Mouse (Mus musculus) heart, adult 9 months (tissue): ENCODE results near the gene Sys1.

Source experiments
- DNase-seq, 2 experiments: peaks; one replicate each; pipeline ENCODE4 v3.0.0; 2022; ENCODE audit warnings: low spot score in 2 of 2

Sys1 gene

DNA sequence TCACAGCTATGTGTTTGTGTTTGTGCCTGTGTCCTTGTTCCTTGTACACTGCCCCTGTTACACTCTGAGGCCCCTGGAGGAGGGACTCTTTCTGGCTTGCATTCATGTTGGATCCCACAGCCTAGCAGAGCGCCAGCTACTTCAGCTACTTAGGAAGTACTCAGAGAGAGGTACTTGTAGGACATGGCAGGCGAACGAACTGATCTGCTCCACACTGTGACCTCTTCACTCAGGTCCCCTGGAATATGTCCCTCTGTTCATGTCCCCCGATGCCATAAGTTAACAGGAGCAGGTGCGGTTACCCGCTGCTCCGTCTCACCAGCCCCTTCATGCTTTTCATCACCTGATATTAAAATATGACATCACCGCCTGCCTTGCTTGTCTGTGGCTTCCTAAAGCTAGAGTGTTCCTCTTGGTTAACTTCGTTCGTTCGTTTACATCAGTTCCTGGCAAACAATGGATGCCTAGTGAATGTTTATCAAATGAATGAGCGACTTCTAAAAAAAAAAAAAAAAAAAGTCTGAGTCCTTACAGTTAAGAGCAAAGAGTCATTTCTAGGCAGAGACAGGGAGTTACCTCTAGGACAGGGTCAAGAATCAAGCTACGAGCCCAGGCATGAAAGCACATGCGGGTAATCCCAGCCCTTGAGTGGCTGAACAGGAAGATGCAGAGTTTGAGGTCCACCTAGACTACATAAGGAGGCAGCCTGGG is 3.6 kb upstream of the Sys1 start:
- DNase-seq: peak; percentile 52 to 65

GRCm38 (mm10) chr2:164453887-164454500 is 2.8 kb upstream of the Sys1 start:
- no peak for DNase-seq

DNA sequence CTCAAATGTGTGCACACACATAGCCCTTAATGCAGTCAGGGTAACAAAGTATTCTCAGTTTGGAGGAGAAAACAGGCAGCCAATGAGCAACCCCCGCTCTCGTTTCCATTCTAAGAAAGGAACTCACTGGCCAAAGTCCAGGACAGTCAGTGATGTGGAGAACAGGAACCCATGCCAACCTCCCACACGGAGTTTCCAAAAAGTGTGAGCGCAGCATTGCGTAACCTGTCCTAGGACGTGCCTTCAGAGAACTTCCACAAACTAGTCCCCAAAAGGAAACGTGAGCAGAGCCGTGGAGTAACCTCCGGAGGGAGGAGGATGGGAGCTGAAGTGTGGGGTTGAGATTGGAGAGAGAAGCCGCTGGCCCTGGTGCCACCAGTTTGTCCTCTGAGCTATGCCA is 1.9 kb upstream of the Sys1 start:
- peak; percentile 87 to 92 for DNase-seq

DNA sequence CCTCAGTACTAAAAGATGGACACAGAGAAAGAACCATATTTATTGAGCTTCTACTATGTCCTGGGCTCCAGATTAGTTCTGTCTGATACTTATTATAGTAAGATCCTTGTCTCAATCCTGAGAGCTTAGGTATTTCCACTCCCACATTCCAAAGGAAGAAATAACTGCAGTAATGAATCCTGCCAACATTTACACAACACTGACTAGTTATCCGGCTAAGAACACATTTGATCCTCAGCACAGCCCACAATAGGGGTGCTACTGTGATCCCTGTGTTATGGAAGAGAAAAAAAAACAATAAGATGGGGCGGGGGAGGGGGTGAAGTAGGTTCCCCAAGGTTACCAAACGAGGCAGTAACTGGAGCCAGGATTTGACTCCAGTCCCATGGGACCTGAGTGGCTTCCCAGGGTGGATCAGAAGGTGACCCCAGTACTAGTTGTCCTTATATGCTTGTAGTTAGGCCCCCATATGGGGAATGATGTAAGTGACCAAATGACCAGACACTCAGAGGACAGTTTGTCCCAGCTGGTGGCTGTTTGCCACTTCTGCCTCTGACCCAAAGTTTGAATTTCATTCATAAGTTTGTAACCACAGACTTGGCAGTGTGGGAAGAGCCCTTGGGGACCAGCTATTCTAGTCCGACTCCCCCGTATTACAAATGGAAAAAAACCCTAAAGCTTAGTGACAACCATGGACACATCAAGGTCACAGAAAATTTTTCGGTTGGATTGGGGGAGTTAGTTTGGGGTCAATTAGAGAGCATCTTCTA is 1.2 kb upstream of the Sys1 start:
- peak; percentile 71 to 76 for DNase-seq

GRCm38 (mm10) chr2:164456413-164456812 is 351 bp upstream of the Sys1 start:
- no peak for DNase-seq

DNA sequence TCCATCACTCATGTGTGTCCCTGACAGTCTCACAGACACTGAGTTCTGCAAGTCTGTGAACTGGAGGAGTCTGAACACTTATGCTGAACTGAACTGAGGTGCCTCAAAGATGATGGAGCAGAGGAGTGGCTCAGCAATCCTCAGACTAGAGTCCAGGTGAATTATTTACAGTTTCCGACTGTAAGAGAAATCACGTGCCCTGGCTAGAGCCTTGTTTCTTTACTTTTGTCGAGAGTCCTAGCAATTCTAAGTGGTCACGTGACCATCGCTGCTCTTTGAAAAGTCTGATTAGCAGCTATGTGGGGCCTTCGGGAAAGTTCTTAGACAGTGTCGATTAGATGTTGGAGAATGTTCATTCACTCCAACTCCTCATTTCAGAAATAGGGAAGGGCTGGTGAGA is 1.2 kb downstream of the Sys1 start:
- DNase-seq: no peak

GRCm38 (mm10) chr2:164458535-164458934 is 1.8 kb downstream of the Sys1 start:
- DNase-seq: no peak

- DNase-seq: peak; percentile 97 to 98
Observed at GRCm38 (mm10) chr2:164460745-164461551, 4.2 kb downstream of the Sys1 start, which contains the start of gene Gm20458. Gene Gm20458 (plus strand): TSS chr2:164460967.

- no peak for DNase-seq
Observed at GRCm38 (mm10) chr2:164465161-164465560, 8.4 kb downstream of the Sys1 start.

DNA sequence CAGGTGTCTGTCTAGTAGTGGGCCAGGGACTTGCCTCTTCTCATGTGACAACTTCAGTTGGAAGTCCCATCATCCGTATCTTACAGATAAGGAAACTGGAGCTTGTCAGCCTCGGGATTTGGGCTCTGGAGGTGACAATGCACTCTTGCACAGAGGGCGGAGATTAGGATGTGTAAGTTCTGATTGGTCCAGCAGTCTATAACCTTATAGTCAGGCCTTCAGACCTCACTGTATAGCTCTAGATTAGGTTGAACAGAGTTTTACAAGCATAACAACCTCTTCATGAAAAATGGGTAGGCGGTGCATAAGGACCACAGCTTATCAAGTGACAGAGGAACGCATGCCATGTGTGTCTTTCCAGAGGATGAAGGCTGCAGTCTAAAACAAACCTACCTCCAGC is 10.0 kb downstream of the Sys1 start:
- no peak for DNase-seq

DNA sequence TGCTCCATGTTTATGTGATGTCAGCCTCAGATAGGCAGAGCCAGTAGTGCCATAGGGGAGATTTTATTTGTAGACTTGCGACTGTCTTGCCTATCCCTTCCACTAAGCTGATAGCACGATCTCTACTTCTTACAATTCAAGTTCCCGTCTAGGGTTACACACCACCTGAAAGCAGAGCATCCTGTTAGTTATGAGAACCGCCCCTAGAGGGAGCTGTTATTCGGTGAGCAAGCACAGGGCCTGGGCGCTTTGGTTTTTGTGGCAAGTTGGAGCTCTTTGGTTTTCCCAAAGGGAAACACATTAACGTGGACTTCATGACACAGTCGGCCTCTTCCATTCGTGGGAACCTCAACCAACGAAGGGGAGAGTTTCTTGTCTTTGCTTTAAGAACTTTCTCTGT is 13.5 kb downstream of the Sys1 start:
- no peak for DNase-seq

- no peak for DNase-seq
Observed at GRCm38 (mm10) chr2:164473624-164474023, 16.9 kb downstream of the Sys1 start, which contains the start of gene Trp53tg5. Gene Trp53tg5 (minus strand): TSS chr2:164473724.

- DNase-seq: peak; percentile 57 to 65
Observed at GRCm38 (mm10) chr2:164485681-164486257, 29.0 kb downstream of the Sys1 start, which contains the start of gene Dbndd2. Gene Dbndd2 (plus strand): TSS chr2:164486106.

GRCm38 (mm10) chr2:164486258-164487114 is 29.7 kb downstream of the Sys1 start:
- DNase-seq: peak; percentile 70 to 73

- DNase-seq: no peak
Observed at GRCm38 (mm10) chr2:164487115-164487527, 30.4 kb downstream of the Sys1 start.

DNA sequence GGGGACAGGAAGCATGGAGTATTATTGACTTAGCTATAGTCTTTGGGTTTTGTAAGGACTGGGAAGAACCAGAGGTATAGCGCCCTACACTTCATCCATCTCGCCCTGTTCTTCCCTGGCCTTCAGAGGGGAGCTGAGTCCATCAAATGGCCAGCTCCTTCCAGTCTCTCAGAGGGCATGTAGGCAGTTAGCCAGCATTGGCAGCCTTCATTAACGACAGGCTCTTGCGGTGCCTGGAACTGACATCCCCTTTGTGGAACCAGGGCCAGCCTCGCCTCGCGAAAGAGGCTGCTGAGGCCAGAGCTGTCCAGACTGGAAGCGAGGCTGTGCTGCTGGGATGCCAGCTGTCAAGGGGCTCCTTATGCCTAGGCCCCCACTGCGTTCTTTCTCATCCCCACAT is 31.0 kb downstream of the Sys1 start:
- no peak for DNase-seq

DNA sequence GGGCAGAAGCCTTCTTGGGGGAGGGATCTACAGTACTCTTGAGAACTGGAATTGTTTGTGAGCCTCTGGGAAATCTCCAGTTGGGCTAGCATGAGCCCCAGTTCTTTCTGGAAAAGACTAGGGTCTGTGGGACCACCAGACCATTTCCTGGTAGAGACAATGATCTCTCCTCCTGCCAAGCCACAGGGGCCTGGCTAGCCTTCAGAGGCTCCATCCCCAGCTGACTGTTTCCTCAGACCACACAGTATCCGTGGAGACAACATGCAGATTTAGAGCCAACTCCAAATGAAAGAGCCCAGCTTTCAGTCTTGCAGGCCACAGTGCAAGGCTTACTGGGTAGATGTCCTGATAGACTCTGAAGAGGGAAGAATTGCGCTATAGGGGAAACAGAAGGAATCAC is 37.4 kb downstream of the Sys1 start:
- DNase-seq: no peak

- DNase-seq: no peak
Observed at GRCm38 (mm10) chr2:164496331-164496730, 39.6 kb downstream of the Sys1 start.

GRCm38 (mm10) chr2:164496847-164497690 is 40.3 kb downstream of the Sys1 start, which contains the start of gene Pigt:
Gene Pigt (plus strand): TSS chr2:164497520.
- DNase-seq: peak; percentile 87
